Mouse (Mus musculus) CH12.LX (cell line): ENCODE results near the gene Brd2. TPM values are rescaled to one million over a fixed set of nuclear protein-coding genes. Genes with fewer than 3 reads are reported as not detected.

Experiments
- DNase-seq: peaks from one replicate; pipeline ENCODE4 v3.0.0-alpha.2; 2013; ENCODE audit errors: extremely low read depth
- H3K27ac ChIP-seq: 2 replicates; pipeline ENCODE4 v1.5.1; 2012; ENCODE audit warnings: low read depth, mild to moderate bottlenecking, control low read depth, moderate library complexity; ENCODE audit not compliant: insufficient read depth
- H3K27me3 ChIP-seq: replicated peaks from 2 replicates; pipeline ENCODE3; 2012; ENCODE audit warnings: inconsistent platforms
- H3K36me3 ChIP-seq, 2 experiments: replicated peaks in 1 of 2; 2 replicates each; pipeline versions ENCODE3 to v1.6.1; 2012; ENCODE audit warnings: inconsistent platforms in 1 of 2, low read length in 1 of 2, mild to moderate bottlenecking in 1 of 2, mixed read lengths in 1 of 2, moderate library complexity in 1 of 2; ENCODE audit not compliant: control insufficient read depth in 1 of 2, insufficient read depth in 1 of 2
- H3K4me1 ChIP-seq, 2 experiments: 2 replicates each; pipeline ENCODE4 v1.6.1; 2012; ENCODE audit warnings: inconsistent platforms in 1 of 2, moderate library complexity in 1 of 2; ENCODE audit not compliant: insufficient read depth in 2 of 2, control insufficient read depth in 1 of 2
- H3K4me2 ChIP-seq: 2 replicates; pipeline ENCODE4 v1.6.1; 2012; ENCODE audit warnings: low read depth, mild to moderate bottlenecking, control low read depth; ENCODE audit not compliant: poor library complexity, insufficient read depth, severe bottlenecking
- H3K4me3 ChIP-seq, 3 experiments: fragments of 150-350 bp in 1 of 3; sonication (generic) in 1 of 3; replicated peaks in 1 of 3; 2 replicates each; pipeline versions ENCODE3 to v1.5.1; 2011 to 2012; ENCODE audit warnings: low read depth in 2 of 3, low read length in 2 of 3, mild to moderate bottlenecking in 2 of 3, moderate library complexity in 2 of 3, control low read depth in 1 of 3, improper control_type of control experiment in 1 of 3, inconsistent platforms in 1 of 3, mixed read lengths in 1 of 3; ENCODE audit not compliant: poor library complexity in 1 of 3
- H3K79me2 ChIP-seq: replicated peaks from 2 replicates; pipeline ENCODE4 v1.6.1; 2012; ENCODE audit warnings: mild to moderate bottlenecking, moderate library complexity; ENCODE audit not compliant: control insufficient read depth, poor library complexity, insufficient read depth, severe bottlenecking; ENCODE audit errors: extremely low read depth
- H3K9ac ChIP-seq: 2 replicates; pipeline ENCODE4 v1.6.1; 2012; ENCODE audit warnings: low read depth, mild to moderate bottlenecking, control low read depth, moderate library complexity; ENCODE audit not compliant: insufficient read depth
- H3K9me3 ChIP-seq: replicated peaks from 2 replicates; pipeline ENCODE3; 2012; ENCODE audit warnings: low read length, inconsistent platforms, mixed read lengths
- BHLHE40 ChIP-seq: IDR thresholded peaks from 2 replicates; pipeline ENCODE4 v1.6.1; 2011; ENCODE audit warnings: mild to moderate bottlenecking, low read depth, low read length, improper control_type of control experiment
- EP300 ChIP-seq: IDR thresholded peaks from 2 replicates; pipeline ENCODE4 v1.6.1; 2011; ENCODE audit warnings: low read length, improper control_type of control experiment
- ETS1 ChIP-seq: conservative IDR thresholded peaks from 2 replicates; pipeline ENCODE4 v1.6.1; 2012; ENCODE audit warnings: low read depth, mild to moderate bottlenecking, inconsistent platforms, low read length, improper control_type of control experiment, moderate library complexity
- HCFC1 ChIP-seq: IDR thresholded peaks from 2 replicates; pipeline ENCODE4 v1.6.1; 2012; ENCODE audit warnings: low read depth, mild to moderate bottlenecking, inconsistent platforms, low read length, improper control_type of control experiment
- MAZ ChIP-seq: IDR thresholded peaks from 2 replicates; pipeline ENCODE4 v1.6.1; 2012; ENCODE audit warnings: low read depth, mild to moderate bottlenecking, inconsistent platforms, low read length, improper control_type of control experiment, moderate library complexity
- MEF2A ChIP-seq: IDR thresholded peaks from 2 replicates; pipeline ENCODE4 v1.6.1; 2014; ENCODE audit warnings: low read depth, mild to moderate bottlenecking, inconsistent platforms, low read length, improper control_type of control experiment, borderline replicate concordance
- MXI1 ChIP-seq: IDR thresholded peaks from 2 replicates; pipeline ENCODE4 v1.6.1; 2011; ENCODE audit warnings: mild to moderate bottlenecking, low read depth, low read length, improper control_type of control experiment
- SIN3A ChIP-seq: IDR thresholded peaks from 2 replicates; pipeline ENCODE4 v1.6.1; 2012; ENCODE audit warnings: low read length, improper control_type of control experiment, inconsistent platforms
- dilution Hi-C: fragments of 300-500 bp; cut with MboI; formaldehyde crosslinking; loops from 2 replicates; pipeline ENCODE4 v1.14.3; 2020; ENCODE audit warnings: low sequenced_read_pairs; ENCODE audit not compliant: extremely low pct_unique_long_range_greater_than_20kb, extremely low pct_ligation_motif_present
- in situ Hi-C: fragments of 300-500 bp; cut with MboI; formaldehyde crosslinking; loops from 3 replicates; pipeline ENCODE4 v1.14.3; 2019; ENCODE audit warnings: low sequenced_read_pairs, low pct_ligation_motif_present, low pct_unique_long_range_greater_than_20kb, mixed read lengths
- polyA plus RNA-seq: library from polyadenylated mRNA; unstranded; fragments of >175 nt; gene quantifications from 2 replicates; pipeline ENCODE4 v1.2.1, GENCODE M21; 2012; ENCODE audit warnings: low read depth; ENCODE audit not compliant: insufficient read length
- total RNA-seq, 2 experiments: library from RNA; depleted of rRNA; stranded (reverse); fragments of 300-350 nt in 1 of 2; fragments of >200 nt in 1 of 2; gene quantifications; 2 replicates each; pipeline ENCODE4 v1.2.3; 2012 to 2014

Gene Brd2
- total and polyA plus RNA-seq, 3 experiments = 101 to 247 (median 141) TPM

- H3K27me3 ChIP-seq = no peaks in the 10 kb centered on the region
- peaks cover 0 to 17% of the 10 kb centered on the region in 2 experiments for H3K36me3 ChIP-seq
- dilution Hi-C loops (no loop called here), in situ Hi-C loops (no loop called here)
- no peak overlapping the region for H3K9ac ChIP-seq
- DNase-seq = no peak
- H3K27ac ChIP-seq = no peak overlapping the region
- no peaks in the 10 kb centered on the region for H3K79me2 ChIP-seq
- H3K4me1 ChIP-seq = peaks cover 17 to 57% of the 10 kb centered on the region in 2 experiments
- no peak overlapping the region for H3K4me2 ChIP-seq
- TF ChIP-seq HCFC1 (no peak), EP300 (no peak), ETS1 (no peak), MAZ (no peak)
- peaks cover under 1% of the 10 kb centered on the region for H3K9me3 ChIP-seq
- H3K4me3 ChIP-seq = no peak overlapping the region
Measured at GRCm38 (mm10) chr17:34099531-34099930, 22.9 kb downstream of the Brd2 start.

- 0 out of 2 replicates have a peak overlapping the region, but pooled peaks have one; percentile 2 for H3K4me2 ChIP-seq
- H3K4me3 ChIP-seq = no peak overlapping the region
- H3K27me3 ChIP-seq = no peaks in the 10 kb centered on the region
- no peak for DNase-seq
- dilution Hi-C loops = no loop called here
- H3K9ac ChIP-seq = no peak overlapping the region
- in situ Hi-C loops = no loop called here
- H3K4me1 ChIP-seq = peaks cover 17 to 59% of the 10 kb centered on the region in 2 experiments
- H3K79me2 ChIP-seq = no peaks in the 10 kb centered on the region
- peaks cover 3 to 23% of the 10 kb centered on the region in 2 experiments for H3K36me3 ChIP-seq
- peaks cover 7% of the 10 kb centered on the region for H3K9me3 ChIP-seq
- TF ChIP-seq SIN3A (no peak), BHLHE40 (peak; percentile 83), ETS1 (peak; percentile 45)
- no peak overlapping the region for H3K27ac ChIP-seq
Measured at GRCm38 (mm10) chr17:34098709-34099479, 23.5 kb downstream of the Brd2 start.

- Histone ChIP-seq H3K36me3 (peaks cover 3 to 28% of the 10 kb centered on the region in 2 experiments), H3K4me1 (peaks cover 11 to 58% of the 10 kb centered on the region in 2 experiments), H3K9ac (no peak overlapping the region), H3K27ac (no peak overlapping the region), H3K27me3 (no peaks in the 10 kb centered on the region), H3K4me3 (no peak overlapping the region), H3K79me2 (no peaks in the 10 kb centered on the region), H3K9me3 (peaks cover 8% of the 10 kb centered on the region), H3K4me2 (no peak overlapping the region)
- DNase-seq = no peak
- dilution Hi-C loops (no loop called here), in situ Hi-C loops (no loop called here)
- TF ChIP-seq MXI1 (no peak), EP300 (no peak), MEF2A (no peak), ETS1 (0 out of 2 replicates have a peak, but pooled peaks have one; percentile 10), HCFC1 (no peak)
Measured at GRCm38 (mm10) chr17:34097272-34097671, 25.2 kb downstream of the Brd2 start.
